Mouse (Mus musculus) mouse embryonic stem cell (cell line): ENCODE results near the gene Ccdc63.

ENCODE experiments used
- in situ Hi-C, 2 experiments: fragments of 300-500 bp; cut with MboI; formaldehyde crosslinking; loops; 1 replicate in 1 of 2; 3 replicates in 1 of 2; pipeline ENCODE4 v1.14.3; 2019 to 2020; ENCODE audit warnings: low sequenced_read_pairs in 2 of 2, low pct_unique_long_range_greater_than_20kb in 1 of 2, mixed read lengths in 1 of 2; ENCODE audit not compliant: unreplicated experiment in 1 of 2

Ccdc63 gene

DNA sequence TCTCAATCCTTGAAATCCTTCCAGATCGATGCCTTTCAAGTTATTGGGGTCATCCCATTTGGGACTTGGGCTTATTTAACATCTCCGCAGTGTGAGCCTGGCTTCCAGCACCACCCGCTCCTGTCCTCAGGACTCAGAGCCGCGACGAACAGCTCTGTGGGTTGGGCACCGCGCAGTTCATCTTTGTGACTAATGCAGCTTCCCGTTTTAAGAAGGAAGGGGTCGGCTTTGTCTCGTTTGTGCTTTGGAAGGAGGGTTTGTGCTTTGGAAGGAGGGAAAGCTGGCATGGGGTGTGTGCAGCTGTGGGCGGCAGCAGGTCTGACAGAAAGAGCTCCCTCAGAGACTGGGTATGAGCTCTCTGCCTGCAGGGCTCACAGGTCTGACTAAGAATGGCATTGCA lies 37.5 kb downstream of the Ccdc63 start:
- in situ Hi-C loops, result no loop called here

DNA sequence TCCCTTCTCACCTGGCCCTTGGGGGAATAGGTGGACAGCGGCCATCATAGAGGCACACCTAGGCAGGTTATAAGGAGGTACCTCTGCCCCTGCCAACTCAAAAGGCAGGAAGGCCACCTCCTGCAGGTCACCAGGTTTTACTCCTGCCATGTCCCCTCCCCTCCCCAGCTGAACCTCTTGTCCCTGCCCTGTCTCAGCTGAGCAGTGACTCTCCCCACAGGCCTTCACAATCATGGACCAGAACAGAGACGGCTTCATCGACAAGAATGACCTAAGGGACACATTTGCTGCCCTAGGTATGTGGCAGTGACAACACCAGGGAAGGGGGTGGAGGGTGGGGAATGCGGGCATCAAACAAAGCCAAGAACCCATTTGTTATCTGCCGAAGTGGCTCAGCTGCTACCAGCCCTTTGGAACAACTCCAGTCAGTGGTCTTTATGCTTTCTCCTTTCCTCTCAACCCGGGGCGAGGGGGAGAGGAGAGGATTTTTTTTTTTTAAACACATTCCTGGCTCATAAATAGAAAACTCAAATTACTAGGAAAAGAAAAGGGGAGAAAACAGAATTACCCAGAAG lies 38.1 kb downstream of the Ccdc63 start:
- in situ Hi-C loops, result no loop called here

DNA sequence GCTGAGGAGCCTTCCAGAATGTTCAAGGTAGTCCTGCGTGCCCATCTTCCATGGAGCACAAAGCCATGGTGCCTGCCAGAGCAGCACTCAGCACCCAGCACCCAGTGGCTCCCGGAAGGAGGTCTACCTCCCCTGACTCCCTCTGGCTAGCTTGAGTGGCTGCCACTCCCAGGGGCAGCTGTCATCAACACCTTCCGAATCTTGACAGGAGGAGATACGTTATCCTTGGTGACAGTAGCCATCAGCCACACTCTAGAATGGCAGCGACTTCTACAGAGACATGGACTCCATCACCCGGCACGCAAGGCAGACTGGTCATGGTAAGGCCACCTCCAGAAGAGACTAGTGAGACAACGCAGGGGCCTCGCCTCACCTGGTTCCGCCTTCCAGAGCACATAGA lies 46.2 kb downstream of the Ccdc63 start:
- in situ Hi-C loops, result no loop called here

DNA sequence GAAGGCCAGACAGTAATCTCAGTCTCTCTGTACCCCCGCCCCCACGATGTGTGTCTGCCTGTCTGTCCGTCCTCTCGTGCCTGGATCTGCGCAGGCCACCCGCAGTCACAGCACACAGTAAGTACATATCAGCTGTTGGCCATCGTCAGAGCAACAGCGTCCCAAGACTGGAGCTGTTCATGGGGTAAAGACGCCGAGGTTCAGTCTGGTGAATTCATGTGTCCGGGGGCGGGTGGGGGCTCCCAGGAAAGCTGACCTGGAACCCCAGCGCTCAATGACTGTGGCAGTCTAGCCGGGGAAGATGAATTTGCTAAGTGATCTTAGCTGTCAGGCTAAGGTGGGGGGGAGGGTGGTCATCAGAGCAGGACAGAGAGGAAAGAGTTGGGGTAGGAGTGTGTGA lies 46.9 kb downstream of the Ccdc63 start:
- in situ Hi-C loops, result no loop called here

DNA sequence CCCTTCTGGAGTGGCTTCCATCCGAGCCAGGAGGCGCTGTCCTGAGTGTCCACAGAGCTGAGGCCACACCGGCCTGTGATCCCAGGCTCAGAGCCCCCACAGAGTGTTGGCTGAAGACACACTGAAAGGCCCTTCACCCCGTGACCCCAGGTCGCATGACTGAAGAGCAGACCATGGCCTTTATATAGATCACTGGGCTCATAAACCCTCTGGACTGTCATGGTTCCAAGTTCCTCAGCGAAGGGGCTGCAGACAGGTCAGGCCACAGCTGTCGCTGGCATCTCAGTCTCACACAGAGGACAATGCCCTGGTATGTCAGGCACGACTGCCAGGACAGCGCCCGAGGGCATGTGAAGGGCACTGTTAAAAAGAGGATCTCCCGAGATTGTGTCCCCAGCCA lies 47.8 kb downstream of the Ccdc63 start:
- in situ Hi-C loops, result no loop called here

DNA sequence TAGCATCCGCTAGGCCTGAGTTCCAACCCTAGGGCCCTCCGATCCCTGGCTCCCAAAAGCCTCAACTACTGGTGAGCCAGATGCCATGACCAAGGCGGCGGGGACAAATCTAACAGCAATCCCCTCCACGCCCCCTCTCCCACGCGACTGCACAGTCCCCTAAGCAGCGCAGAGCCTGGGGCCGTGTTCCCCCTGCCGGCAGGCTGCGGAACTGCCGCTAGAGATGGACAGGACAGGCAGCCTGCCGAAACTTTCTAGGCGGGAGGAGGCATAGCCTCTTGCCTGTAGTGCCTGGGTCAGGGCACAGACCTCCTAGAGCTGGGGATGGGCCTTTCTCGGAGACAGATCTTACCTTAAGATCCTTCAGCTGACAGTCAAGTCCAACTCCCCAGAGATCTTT lies 49.6 kb downstream of the Ccdc63 start:
- in situ Hi-C loops, result no loop called here

DNA sequence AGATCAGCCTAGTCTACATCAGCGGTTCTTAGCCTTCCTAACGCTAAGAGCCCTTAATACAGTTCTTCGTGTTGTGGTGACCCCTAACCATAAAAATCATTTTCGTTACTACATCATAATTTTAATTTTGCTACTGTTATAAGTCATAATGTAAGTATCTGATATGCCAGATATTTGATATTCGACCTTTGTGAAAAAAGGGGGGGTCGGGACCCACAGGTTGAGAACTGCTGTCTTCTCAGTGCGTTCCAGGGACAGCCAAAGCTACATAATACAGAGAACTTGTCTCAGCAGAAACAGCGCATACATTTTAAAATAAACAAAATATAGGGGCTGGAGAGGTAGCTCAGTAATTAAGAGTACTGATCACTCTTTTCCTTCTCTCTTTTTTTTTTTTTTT lies 51.0 kb downstream of the Ccdc63 start:
- in situ Hi-C loops, result no loop called here

DNA sequence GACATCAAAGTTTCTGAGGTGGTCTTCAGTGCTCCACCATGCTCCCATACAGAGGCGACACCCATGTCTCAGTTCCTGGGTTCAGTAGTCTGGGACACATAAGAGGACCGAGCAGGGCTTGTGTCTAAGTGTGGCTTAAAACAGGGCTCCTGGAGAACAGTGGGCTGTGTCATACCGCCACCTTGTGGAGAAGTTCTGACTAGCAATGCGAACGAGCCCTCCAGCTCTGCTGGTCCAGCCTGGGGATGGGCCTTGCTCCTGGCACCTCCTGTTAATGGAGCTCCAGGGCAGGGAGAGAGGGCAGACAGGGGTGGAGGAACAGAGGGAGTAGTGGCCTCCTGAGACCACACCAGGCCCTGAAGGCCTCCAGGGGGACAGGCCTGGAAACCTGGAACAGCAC lies 51.7 kb downstream of the Ccdc63 start:
- in situ Hi-C loops, result no loop called here

DNA sequence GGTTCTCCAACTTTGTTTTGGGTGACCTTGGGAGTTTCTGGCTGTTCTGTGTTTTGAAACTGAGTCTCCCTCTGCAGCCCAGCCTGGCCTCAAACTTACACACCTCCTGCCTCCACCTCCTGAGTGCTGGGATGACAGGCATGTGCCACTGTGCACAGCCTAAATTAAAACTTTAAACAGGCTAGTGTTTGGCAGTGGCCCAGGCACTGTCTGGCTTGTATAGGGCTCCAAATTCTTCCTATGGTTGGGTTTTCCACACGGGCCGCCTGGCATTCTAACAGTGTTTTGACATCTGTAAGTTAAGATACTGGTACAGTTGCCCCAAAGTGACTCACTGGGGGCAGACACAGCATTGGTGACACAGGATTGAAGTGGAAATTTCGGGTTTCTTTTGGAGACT lies 54.5 kb downstream of the Ccdc63 start:
- in situ Hi-C loops, result no loop called here

DNA sequence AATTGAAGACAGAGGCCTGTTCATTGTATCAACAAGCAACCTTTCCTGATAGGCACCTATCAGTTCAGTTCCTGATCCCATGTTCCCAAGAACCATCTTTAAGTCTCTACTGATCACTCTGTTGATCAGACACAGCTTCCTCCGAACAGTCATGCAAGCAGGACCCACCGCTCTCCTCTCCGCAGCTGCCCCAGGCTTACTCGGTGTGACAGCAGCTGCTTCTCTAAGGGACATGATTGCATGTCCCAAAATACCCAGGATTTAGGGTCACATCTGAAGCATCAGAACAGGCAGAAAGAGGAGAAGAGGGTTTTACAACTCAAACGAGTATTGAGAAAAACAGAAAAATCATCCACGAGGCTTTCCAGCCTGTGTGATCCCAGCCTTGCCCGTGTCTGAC lies 55.3 kb downstream of the Ccdc63 start:
- in situ Hi-C loops, result no loop called here

DNA sequence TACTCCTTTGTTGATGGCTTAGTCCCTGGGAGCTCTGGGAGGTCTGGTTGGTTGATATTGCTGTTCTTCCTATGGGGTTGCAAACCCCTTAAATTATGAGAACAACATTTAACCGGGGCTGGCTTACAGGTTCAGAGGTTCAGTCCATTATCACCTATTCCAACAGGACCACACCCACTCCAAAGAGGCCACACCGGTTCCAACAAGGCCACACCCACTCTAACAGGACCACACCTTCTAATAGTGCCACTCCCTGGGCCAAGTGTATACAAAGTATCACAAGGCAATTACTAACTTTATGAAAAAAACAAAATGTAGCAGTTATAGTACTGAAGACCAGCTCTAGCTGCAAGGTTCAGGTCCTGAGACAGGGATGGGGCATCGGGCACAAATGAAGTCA lies 56.2 kb downstream of the Ccdc63 start:
- in situ Hi-C loops, result no loop called here

DNA sequence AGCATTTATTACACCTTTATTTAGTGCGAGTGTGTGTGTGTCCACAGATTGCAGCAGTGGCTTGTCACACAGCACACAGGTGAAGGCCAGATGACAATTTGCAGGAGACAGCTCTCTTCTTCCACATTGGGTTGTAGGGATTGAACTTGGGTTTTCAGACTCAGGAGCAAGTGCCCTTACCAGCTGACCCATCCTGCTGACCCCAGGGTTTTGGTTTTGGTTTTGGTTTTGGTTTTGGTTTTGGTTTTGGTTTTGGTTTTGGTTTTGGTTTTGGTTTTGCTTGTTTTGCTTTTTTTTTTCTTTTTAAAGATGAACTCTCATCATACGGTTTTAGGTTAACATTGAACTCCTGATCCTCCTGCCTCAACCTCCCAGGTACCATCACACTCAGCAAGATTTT lies 57.3 kb downstream of the Ccdc63 start:
- in situ Hi-C loops, result no loop called here

DNA sequence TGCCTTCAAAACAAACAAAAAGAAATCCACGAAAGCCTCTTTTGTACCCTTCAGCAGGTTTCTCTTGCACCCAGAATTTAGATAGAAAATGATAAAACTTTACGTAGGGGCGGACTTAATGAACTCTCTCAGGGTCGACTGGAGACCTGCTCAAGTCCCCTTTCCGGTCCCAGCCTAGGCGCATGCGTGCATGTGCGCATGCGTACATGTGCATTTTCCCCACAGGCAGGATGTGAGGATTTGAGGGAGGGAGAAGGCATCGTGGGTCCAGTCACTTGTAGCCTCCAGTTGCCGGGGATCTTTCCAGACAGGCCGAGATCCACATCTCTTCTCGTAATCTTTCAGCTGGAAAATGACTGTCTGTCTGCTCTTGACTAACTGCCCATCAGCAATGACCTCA lies 59.2 kb downstream of the Ccdc63 start:
- in situ Hi-C loops, result no loop called here

DNA sequence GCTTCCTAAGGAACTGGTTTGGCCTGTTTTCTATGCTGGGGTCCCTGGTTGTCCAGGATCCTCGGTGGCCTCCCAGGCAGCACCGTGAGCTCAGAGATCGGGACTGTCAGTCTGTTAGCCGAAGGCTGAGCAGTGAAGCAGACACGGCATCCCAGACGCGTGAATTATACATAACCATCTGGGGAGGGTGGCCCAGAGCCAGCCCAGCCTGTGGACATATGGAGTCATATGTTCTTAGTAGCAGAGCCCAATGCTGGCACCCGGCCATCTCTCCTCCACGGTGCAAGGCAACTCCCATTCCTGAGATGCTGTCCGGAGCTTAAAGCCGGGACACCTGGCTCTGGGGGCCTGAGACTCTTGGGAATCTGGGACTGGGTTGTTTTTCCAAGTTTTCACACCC lies 59.7 kb downstream of the Ccdc63 start:
- in situ Hi-C loops, result no loop called here

DNA sequence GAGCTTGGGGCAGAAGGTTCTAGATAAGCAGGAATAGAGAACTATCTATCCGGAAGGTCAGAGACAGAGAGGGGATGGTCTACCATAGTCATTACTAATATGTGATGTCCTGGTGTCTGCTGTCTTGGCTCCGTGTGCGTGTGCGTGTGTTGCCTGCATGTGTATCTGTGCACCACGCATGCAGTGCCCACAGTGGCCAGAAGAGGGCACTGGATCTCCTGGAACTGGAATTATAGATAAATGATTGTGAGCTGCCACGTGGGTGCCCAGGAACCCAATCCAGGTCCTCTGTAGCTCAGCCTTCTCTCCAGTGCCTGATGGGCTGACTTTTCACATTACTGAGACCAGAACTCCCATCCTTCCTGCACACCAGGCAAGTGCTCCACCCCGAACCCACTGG lies 60.8 kb downstream of the Ccdc63 start:
- in situ Hi-C loops, result loop anchor here in 1 of 2 experiments (10.0 kb wide), 1 partner anchor 215 kb away; no protein-coding TSS in a partner anchor

DNA sequence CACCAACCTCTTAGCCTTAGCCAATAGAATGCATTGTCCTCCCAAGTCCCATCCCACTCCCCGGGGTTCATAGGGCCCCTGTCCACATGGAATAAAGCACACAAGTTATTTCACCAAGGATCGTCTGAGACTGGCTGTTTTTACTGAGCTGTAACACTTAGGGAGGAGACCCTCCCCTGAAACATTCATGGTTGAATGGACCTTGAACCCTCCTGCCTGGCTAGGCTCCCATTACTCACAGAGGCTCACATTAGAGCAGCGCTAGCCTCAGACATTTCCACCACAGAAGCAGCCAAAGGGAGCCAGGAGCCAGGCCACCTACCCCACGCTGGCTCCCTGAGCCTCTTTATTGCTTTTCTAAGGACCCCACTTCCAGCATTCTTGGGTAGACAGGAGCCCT lies 63.4 kb downstream of the Ccdc63 start:
- in situ Hi-C loops, result loop anchor here in 1 of 2 experiments (10.0 kb wide), 1 partner anchor 212 kb away; no protein-coding TSS in a partner anchor

DNA sequence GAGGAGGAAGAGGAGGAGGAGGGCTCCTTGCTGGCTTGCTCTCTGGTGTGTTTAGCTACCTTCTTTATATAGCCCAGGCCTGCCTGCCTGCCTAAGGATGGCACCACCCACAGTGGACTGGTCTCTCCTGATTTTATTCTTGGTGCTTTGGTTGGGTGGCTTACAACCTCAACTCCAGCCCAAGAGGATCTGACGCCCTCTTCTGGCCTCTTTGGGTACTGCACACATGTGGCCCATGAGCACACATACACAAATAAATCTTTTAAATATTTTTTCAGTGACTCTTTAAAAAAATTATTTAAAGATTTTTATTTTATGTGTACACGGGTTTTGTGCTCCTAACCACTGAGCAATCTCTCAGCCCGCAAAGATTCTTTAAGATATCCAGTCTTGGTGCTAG lies 64.9 kb downstream of the Ccdc63 start:
- in situ Hi-C loops, result loop anchor here in 1 of 2 experiments (10.0 kb wide), 1 partner anchor 211 kb away; no protein-coding TSS in a partner anchor

DNA sequence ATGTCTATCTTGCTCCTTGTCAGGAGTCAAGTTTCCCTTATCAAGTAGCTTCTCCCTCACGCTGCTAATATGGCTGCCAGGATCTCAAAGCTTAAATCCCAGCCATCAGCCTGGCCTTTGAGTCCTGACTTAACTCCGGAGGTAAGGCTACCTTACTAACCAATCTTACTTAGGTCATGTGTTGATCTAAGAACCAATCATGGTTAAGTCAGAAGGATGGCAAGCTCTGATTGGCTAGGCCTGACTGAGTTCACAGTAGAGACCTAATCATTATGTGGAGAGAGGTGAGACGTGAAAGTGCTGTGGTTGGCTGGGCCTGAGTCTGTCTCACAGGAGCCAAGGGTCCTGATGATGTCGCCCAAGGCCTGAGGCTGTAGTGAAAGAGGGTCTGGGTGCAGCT lies 68.6 kb downstream of the Ccdc63 start:
- in situ Hi-C loops, result loop anchor here in 1 of 2 experiments (10.0 kb wide), 1 partner anchor 207 kb away; no protein-coding TSS in a partner anchor

DNA sequence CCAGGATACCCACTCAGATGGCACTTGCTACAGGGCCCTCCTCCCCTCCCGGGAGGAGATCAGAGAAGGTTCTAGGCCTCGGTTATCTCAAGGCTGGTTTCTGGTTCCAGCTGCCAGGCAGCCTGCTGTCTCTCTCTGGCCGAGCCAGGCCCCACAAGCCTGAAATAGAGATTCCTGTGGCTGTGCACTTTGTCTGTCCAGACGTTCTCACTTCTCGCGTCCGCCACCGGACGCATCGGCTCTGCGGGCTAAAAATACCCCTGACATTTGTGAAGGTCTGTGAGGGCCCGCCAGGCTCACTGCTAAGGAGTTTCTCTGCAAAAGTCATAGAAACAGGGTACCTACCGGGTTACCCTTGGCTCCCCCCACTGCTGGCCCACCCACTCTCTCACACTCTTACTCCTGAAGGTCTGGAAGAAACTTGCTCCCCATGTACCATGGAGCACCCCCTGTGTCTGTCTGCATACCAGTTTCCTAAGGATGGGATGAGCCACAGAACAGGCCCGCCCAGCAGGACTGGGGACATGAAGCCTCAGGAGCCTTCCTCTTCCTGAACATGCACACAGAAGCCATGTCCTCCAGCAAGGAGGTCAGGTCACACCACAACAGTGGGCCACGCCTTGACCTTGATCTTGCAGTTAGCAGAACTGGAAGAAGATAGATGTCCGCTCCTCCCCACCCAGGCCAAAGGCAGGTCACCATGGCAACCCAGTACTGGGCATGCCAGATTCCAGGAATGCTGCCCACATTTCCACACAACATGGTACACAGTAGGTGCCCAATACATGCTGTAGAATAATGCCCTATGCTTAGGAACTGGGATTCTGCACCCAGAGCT lies 69.4 kb downstream of the Ccdc63 start:
- in situ Hi-C loops, result loop anchor here in 1 of 2 experiments (10.0 kb wide), 1 partner anchor 206 kb away; no protein-coding TSS in a partner anchor

DNA sequence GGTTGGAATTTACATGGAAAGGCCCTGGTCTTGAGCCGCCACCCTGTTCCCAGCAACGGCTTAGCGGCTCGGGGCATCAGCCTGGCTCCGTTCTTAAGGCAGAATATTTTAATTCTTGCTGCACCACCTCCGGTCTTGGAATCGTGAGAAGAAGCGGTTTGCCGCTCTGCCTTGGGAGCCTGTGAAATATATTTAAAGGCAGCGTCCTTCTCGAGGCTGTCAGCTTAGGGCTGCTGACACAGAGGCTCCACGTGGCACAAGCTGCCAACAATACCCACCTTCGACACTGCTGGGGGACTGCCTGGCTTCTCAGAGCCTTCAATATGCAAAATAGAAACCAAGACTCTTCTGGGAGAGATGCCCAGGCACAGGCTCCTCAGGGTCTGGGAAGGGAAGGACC lies 72.1 kb downstream of the Ccdc63 start:
- in situ Hi-C loops, result no loop called here
